28 mouse cellular contexts compared by ENCODE assay signal in genomic region chr15:97432221-97432620, GRCm38 (mm10).
"Had no signal": no experiment of that assay in that cellular context is flagged by ENCODE, and none has a peak within 500 bp of the region (broad histone marks: within the 10 kb centered on the region; RNA-seq: fewer than 3 reads in every experiment).

No protein-coding gene starts in this region.

- H3K36me3 ChIP-seq: embryonic facial prominence, embryonic 10.5 days; embryonic facial prominence, embryonic 12.5 days; embryonic facial prominence, embryonic 13.5 days; embryonic facial prominence, embryonic 15.5 days; forebrain, embryonic 10.5 days; forebrain, embryonic 12.5 days; forebrain, embryonic 15.5 days had no signal

- H3K9me3 ChIP-seq: embryonic facial prominence, embryonic 10.5 days; embryonic facial prominence, embryonic 12.5 days; embryonic facial prominence, embryonic 13.5 days; embryonic facial prominence, embryonic 15.5 days; forebrain, embryonic 10.5 days; forebrain, embryonic 12.5 days; forebrain, embryonic 13.5 days; forebrain, embryonic 15.5 days had no signal

- H3K4me3 ChIP-seq: embryonic facial prominence, embryonic 10.5 days; embryonic facial prominence, embryonic 12.5 days; embryonic facial prominence, embryonic 13.5 days; embryonic facial prominence, embryonic 15.5 days; erythroblast, embryonic 14.5 days; forebrain, embryonic 10.5 days; forebrain, embryonic 12.5 days; forebrain, embryonic 13.5 days; forebrain, embryonic 15.5 days; gastrocnemius, adult 2 months had no signal

- H3K9ac ChIP-seq: embryonic facial prominence, embryonic 12.5 days; embryonic facial prominence, embryonic 13.5 days; embryonic facial prominence, embryonic 15.5 days; forebrain, embryonic 12.5 days; forebrain, embryonic 13.5 days; forebrain, embryonic 15.5 days; forebrain, postnatal 0 days had no signal

- H3K27ac ChIP-seq: embryonic facial prominence, embryonic 10.5 days; embryonic facial prominence, embryonic 12.5 days; embryonic facial prominence, embryonic 13.5 days; embryonic facial prominence, embryonic 15.5 days; forebrain, embryonic 10.5 days; forebrain, embryonic 12.5 days; forebrain, embryonic 13.5 days; forebrain, embryonic 15.5 days; gastrocnemius, adult 2 months had no signal

- H3K4me2 ChIP-seq: embryonic facial prominence, embryonic 12.5 days; embryonic facial prominence, embryonic 13.5 days; embryonic facial prominence, embryonic 15.5 days; forebrain, embryonic 12.5 days; forebrain, embryonic 13.5 days; forebrain, embryonic 15.5 days had no signal

- DNase-seq: cerebellum, adult 18-20 months; cerebellum, adult 2 months; cerebellum, adult 8-10 months; cerebellum, adult 9-10 months; cerebellum, adult 9-11 months; cerebellum, postnatal 10 days; cerebellum, postnatal 14 days; cerebellum, postnatal 25 days; cerebellum, postnatal 36 days; embryo, embryonic 11 days; forebrain, postnatal 0 days; gastrocnemius, adult 2 months; gastrocnemius, postnatal 10 days; gastrocnemius, postnatal 14 days; gastrocnemius, postnatal 25 days; gastrocnemius, postnatal 36 days; heart, adult 11 months had no signal

- H3K4me1 ChIP-seq: embryonic facial prominence, embryonic 10.5 days; embryonic facial prominence, embryonic 12.5 days; embryonic facial prominence, embryonic 13.5 days; embryonic facial prominence, embryonic 15.5 days; forebrain, embryonic 10.5 days; forebrain, embryonic 12.5 days; forebrain, embryonic 13.5 days; forebrain, embryonic 15.5 days had no signal

- H3K27me3 ChIP-seq: embryonic facial prominence, embryonic 12.5 days; embryonic facial prominence, embryonic 13.5 days; embryonic facial prominence, embryonic 15.5 days; forebrain, embryonic 12.5 days; forebrain, embryonic 13.5 days; forebrain, embryonic 15.5 days had no signal

- ATAC-seq: forebrain, embryonic 13.5 days; forebrain, embryonic 14.5 days; forebrain, embryonic 15.5 days; forebrain, embryonic 16.5 days; forebrain, postnatal 0 days had no signal
